Mouse (Mus musculus) left cerebral cortex, postnatal 4 days (tissue): ENCODE measurements around the gene Zfyve21. TPM values are rescaled to one million over a fixed set of nuclear protein-coding genes. Genes with fewer than 3 reads are reported as not detected.

Experiments used
- DNase-seq: peaks from one replicate; pipeline ENCODE4 v3.0.0-alpha.2; 2022
- intact Hi-C: fragments of 180-260 bp; cut with DNase I; formaldehyde crosslinking; loops from one replicate; pipeline ENCODE4 v1.15.1; 2025
- total RNA-seq, 2 experiments: library from RNA; stranded (reverse); gene quantifications; 2 replicates each; pipeline ENCODE4 v1.2.3; 2021

The Zfyve21 gene
- total RNA-seq, 2 experiments from 2014 or later = 11.6 to 12.6 TPM

DNA sequence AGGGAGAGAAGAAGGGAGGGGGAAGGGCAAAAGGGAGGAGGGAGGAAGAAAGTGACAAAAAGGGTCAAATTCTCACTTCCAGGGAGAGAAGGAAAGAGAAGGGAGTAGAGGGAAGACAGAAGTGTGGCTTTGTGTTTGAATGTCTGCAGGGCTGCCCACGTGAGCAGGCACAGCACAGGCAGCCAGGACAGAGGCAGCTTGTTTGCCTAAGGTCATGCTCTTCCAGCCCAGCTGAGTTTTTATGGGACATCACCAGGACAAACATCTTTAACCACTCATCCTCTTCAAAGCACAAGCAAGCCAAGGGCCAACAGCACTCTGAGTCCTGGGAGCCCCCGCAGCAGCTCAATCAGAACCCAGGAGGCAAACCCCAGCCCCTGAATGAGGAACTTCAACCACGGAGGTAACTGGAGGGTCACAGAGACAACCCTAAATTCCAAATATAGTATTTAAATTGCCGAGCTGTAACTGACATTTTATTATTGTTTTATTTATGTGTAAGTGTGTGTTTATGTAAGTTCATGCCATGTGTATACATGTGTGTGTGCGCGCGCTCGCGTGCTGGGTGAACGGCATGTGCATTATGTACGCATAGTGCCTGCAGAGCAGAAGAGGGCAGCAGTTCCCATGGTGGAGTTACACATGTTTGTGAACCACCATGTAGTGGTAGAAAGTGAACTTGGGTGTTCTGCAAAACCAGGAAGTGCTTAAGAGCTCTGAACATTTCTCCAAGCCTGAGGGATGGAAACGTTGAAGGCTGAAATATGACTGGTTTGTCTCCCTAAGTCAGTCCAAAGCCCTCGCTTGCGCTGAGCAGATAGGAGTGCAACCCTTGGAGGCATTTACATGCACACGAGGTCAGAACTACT, 28.8 kb downstream of the Zfyve21 start:
- no peak for DNase-seq
- intact Hi-C loops = no loop called here

GRCm38 (mm10) chr12:111843470-111843869, 29.5 kb downstream of the Zfyve21 start:
- DNase-seq = no peak
- intact Hi-C loops = no loop called here

GRCm38 (mm10) chr12:111845953-111846352, 32.0 kb downstream of the Zfyve21 start:
- no peak for DNase-seq
- intact Hi-C loops = no loop called here

DNA sequence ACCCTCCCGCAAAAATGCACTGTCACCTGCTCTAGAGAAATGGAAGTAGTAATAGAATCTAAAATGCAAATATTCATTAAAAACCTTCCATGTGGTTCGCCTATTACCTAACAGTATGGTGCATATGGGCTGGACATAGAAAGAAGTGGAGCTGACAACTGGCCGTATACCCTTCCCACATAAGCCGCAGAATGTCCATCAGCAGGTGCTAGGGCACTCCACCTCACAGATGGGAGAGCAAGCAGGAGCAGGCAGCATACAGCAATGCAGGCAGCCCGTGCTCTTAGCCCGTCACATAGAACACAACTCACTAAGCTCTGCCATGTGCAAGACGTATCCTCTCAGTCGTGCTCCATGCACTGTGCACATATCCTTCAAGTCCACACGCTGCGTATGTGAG, 32.8 kb downstream of the Zfyve21 start:
- no peak for DNase-seq
- intact Hi-C loops = no loop called here

DNA sequence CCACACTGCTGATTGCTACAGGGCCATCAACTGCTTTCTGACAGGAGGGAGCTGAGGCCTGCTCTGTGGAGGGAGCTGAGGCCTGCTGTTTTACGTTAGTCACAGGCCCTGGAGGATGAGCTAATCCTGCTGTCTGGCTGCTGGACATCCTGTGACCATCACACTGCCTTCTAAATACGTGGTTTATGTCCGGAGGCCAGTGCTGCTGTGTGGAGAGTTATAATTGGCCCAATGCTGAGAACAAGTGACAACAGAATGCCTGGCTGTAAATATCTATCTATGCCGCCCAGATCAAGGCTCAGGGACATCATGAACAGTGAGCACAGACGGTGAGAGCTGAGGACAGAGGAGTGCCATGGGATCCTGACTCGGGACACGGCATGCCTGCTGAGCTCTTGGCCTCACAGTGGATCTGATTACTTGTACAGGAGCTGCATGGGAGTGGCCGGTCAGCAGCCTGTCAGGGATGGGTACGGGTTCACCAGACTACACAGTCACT, 34.4 kb downstream of the Zfyve21 start:
- intact Hi-C loops = no loop called here
- DNase-seq = no peak

- intact Hi-C loops = no loop called here
- DNase-seq = no peak
These were observed 37.3 kb downstream of the Zfyve21 start for GRCm38 (mm10) chr12:111851235-111851634.

DNA sequence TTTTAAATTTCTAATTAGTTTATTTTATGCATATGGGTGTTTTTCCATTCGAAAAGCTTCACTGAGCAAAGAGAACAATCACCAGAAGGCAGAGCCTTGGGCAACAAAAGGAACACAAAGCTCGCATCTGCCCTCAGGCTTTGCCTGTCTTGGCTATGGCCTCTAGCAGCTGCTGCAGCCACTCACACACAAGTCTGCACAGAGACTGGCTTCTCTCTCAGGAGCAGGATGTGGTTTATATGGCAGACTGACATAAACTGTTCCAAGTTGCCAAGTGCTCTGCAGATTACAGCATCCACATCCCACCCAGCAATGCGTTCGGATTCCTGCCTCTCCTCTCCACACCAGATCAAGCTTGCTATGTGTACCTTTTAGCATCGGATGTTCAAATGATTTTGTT, 37.8 kb downstream of the Zfyve21 start:
- peak; percentile 40 for DNase-seq
- intact Hi-C loops = no loop called here

DNA sequence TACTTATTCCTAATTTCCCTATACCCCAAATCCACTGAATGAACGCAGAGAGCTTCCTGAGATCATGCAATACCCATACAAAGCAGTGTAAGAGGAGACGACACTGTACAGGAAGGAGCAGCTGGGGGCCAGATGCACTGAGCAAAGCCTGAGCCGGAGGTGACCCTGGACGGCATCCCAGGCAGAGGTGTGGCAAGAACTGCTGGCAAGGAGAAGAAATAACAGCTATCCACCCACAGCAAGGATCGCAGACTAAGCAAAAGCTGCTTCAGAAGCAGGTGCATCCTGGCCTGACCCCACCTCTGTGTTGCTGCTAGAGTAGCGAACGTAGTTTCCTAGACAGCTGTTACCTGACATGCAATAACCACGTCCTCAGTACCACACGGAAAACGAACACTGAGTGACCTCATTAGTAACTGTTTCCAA, 39.1 kb downstream of the Zfyve21 start:
- no peak for DNase-seq
- intact Hi-C loops = no loop called here

- intact Hi-C loops = no loop called here
- no peak for DNase-seq
These were observed 39.6 kb downstream of the Zfyve21 start for GRCm38 (mm10) chr12:111853546-111853945.

- DNase-seq = no peak
- intact Hi-C loops = no loop called here
These were observed 41.5 kb downstream of the Zfyve21 start for GRCm38 (mm10) chr12:111855448-111855847.

- intact Hi-C loops = no loop called here
- DNase-seq = no peak
These were observed 50.3 kb downstream of the Zfyve21 start for GRCm38 (mm10) chr12:111864206-111864824.

DNA sequence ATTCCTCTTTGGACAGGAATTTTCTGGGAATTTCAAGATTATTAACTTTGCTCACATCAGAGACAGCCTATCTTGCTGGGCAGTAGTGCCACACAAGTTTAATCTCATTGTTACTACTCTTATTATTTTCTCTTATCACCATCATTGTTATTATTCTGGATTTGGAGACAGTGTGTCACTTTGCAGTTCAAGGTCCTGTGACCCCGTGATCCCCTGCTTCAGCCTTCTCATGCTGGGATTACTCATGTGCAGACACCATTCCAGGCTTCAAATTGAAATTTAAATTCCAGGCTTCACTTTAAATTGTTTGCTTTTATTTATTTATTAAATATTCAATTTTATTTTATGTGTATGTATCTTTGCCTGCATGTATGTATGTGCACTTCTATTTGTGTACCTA, 55.8 kb downstream of the Zfyve21 start:
- intact Hi-C loops = loop anchor here (10.0 kb wide), 1 partner anchor 225 kb away; no protein-coding TSS in a partner anchor
- DNase-seq = no peak

DNA sequence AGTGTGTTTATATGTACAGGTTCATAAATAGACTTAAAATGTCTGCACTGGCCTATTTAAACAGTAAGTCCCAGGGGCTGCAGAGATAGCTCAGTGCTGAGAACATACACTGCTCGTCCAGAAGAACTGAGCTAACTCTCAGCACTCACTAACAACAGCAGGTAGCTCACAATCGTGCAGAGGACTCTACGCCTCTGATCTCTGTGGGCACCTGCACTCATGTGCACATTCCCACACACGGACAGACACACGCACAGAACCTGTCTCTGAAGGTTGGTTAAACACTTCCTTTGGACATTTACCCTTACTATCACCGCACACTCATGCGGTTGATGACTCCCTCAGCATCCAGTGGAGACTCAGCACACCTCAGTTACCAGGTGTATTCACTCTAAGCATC, 56.8 kb downstream of the Zfyve21 start:
- intact Hi-C loops = loop anchor here (10.0 kb wide), 1 partner anchor 224 kb away; no protein-coding TSS in a partner anchor
- DNase-seq = no peak

DNA sequence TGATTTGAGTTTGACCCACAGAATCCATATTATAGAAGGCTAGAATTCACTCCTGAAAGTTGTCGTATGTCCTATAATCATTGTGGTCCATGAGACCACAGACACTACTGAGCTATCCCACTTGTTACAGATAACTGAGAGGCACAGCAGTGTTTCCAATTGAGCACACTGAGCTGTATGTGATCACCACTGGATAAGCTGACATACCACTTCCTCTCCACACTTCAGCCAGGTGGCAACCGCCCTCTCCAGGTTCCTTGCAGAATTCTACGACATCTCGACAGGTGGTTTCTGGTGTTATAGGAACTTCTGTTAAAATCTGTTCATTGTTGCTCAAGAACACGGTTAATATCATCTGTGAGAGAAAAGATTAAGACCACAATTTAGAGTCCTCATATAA, 58.1 kb downstream of the Zfyve21 start:
- no peak for DNase-seq
- intact Hi-C loops = loop anchor here (10.0 kb wide), 1 partner anchor 223 kb away; no protein-coding TSS in a partner anchor

DNA sequence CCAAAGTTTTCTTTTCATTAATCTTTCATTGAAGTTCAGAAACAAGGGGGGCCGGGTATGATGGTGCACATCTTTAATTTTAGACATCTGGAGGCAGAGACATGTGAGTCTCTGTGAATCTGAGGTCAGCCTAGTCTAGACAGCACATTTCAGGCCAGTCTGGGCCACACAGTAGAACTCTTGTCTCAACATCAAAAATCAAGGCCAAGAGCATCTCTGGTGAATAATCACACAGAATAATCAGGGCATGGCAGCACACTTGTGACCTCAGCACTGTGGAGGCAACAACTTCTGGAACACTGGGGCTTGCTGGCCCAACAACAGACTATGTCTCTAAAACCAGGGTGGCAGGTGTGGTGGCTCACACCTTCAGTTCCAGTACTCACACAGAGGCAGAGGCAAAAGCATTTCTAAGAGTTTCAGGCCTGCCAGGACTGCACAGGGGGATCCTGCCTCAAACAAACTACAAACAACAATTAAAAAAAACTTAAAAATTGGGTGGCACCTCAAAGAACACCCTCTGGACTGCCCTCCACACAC, 60.7 kb downstream of the Zfyve21 start:
- no peak for DNase-seq
- intact Hi-C loops = loop anchor here (5.0 to 10.0 kb wide), 2 partner anchors 128 to 220 kb away; no protein-coding TSS in a partner anchor

- intact Hi-C loops = loop anchor here (5.0 to 10.0 kb wide), 2 partner anchors 127 to 219 kb away; no protein-coding TSS in a partner anchor
- no peak for DNase-seq
These were observed 61.5 kb downstream of the Zfyve21 start for GRCm38 (mm10) chr12:111875499-111875898.

DNA sequence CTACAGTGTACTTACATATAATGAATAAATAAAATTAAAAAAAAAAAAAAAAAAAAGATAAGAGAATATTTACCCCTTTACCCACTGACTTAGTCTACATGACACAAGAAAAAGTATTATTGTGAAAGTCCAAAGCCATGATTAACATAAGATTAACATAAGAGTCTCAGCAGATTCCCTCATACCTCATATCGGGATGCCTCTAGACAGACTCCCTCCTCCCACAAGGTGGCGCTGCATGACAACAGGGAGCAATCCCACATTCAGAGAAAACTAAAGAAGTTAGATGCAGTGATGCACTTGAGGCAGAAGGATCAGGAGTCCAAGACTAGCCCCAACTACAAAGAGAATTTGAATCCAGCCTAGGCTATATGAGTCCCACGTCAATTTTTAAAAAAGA, 64.2 kb downstream of the Zfyve21 start:
- peak; percentile 90 for DNase-seq

More for the DNA sequence above, 64.2 kb downstream of the Zfyve21 start:
- intact Hi-C loops = loop anchor here (5.0 to 10.0 kb wide), 2 partner anchors 124 to 217 kb away; no protein-coding TSS in a partner anchor
